Mouse (Mus musculus) heart, embryonic 10.5 days (tissue): ENCODE data around the gene Nav2. TPM values are rescaled to one million over a fixed set of nuclear protein-coding genes. Genes with fewer than 3 reads are reported as not detected.

Source experiments
- DNase-seq: peaks from one replicate; pipeline ENCODE4 v3.0.0-alpha.2; 2017; ENCODE audit warnings: low spot score
- H3K27ac ChIP-seq: fragments of 300-500 bp; sonication (generic); 2 replicates; pipeline ENCODE4 v1.5.1; 2016; ENCODE audit warnings: mild to moderate bottlenecking
- H3K27me3 ChIP-seq: fragments of 300-500 bp; sonication (generic); 2 replicates; pipeline ENCODE4 v1.6.1; 2016; ENCODE audit warnings: mild to moderate bottlenecking; ENCODE audit not compliant: poor library complexity, insufficient read depth, severe bottlenecking
- H3K36me3 ChIP-seq: fragments of 300-500 bp; sonication (generic); 2 replicates; pipeline ENCODE4 v1.6.1; 2016; ENCODE audit warnings: mild to moderate bottlenecking, moderate library complexity
- H3K4me1 ChIP-seq: fragments of 300-500 bp; sonication (generic); 2 replicates; pipeline ENCODE4 v1.6.1; 2016; ENCODE audit warnings: mild to moderate bottlenecking
- H3K4me3 ChIP-seq: fragments of 300-500 bp; sonication (generic); 2 replicates; pipeline ENCODE4 v1.5.1; 2016; ENCODE audit warnings: mild to moderate bottlenecking, moderate library complexity
- H3K9me3 ChIP-seq: fragments of 300-500 bp; sonication (generic); 2 replicates; pipeline ENCODE4 v1.6.1; 2016; ENCODE audit warnings: mild to moderate bottlenecking, moderate library complexity
- WGBS: fragments of 180-500 bp; shearing (Covaris S2); methylation state at CpG from one replicate; pipeline ENCODE4 v1.1.7; 2016; 5-methylcytosine and 5-hydroxymethylcytosine counted together
- polyA plus RNA-seq: library from polyadenylated mRNA; unstranded; fragments of >200 nt; fragmentation: Nextera tagmentation; extraction: Ambion mirVana; gene quantifications from 2 replicates; pipeline ENCODE4 v1.2.1, GENCODE M21; 2016

Nav2 gene
- polyA plus RNA-seq, 1 experiment from 2014 or later = 23.3 TPM

DNA sequence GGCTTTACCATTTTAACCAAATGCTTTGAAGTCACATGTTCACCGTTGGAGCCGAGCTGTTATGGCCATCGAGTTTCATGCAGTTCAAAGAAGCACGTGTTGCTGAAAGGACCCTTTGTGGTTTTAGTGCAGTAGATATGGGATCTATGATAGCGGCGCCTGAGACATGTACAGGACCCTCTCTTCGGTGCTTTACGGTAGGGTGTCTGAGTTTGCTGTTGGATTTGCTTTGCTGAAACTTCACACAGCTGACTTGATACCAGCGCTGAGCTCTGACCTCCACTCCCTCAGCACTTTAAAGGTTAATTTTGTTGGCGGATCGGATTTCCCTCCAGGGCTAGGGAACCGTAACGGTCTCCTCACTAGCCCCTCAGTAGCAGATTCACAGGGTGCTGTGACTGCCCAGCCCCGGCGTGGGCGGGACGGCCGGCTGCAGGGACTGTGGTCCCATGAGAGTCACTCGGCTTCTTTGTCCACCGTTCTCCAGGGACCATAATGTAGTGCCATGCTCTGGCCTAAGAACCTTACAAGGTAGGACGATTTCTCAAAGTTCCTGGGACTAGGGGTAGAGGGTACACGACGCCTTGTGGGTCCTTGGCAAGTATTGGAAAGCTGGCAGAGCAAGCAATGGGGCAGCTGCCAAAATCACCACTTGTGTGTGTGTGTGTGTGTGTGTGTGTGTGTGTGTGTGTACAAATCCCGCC, 614.0 kb downstream of the Nav2 start:
- no peaks in the 10 kb centered on the region for H3K27me3 ChIP-seq
- WGBS = under 1% methylated on average over 24 of the region's 24 CpGs
- H3K4me3 ChIP-seq = peak overlapping the region; percentile 64
- H3K27ac ChIP-seq = peak overlapping the region; percentile 90
- no peaks in the 10 kb centered on the region for H3K36me3 ChIP-seq
- peaks cover 77% of the 10 kb centered on the region for H3K4me1 ChIP-seq
- DNase-seq = peak; percentile 86
- H3K9me3 ChIP-seq = no peaks in the 10 kb centered on the region

DNA sequence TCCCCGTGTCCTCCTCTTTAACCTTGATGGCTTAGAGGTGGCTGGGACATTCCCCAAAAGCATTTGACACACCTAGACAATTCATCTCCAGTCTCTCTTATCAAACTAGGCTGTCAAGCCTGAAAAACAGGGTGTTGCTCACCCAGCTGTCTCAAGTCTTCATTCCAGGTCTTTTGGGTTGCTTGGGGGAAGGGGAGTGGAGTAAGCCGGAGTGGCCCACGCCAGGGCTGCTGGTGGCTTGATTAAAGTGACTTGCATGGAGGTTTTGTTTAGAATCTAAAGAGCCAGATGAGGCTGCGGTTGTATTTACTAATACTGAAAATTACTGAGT, 614.6 kb downstream of the Nav2 start:
- Histone ChIP-seq H3K4me1 (peaks cover 77% of the 10 kb centered on the region), H3K4me3 (peak overlapping the region; percentile 64), H3K9me3 (no peaks in the 10 kb centered on the region), H3K27me3 (no peaks in the 10 kb centered on the region), H3K36me3 (no peaks in the 10 kb centered on the region), H3K27ac (peak overlapping the region; percentile 90)
- WGBS = 6% methylated on average over 4 of the region's 4 CpGs
- no peak for DNase-seq

DNA sequence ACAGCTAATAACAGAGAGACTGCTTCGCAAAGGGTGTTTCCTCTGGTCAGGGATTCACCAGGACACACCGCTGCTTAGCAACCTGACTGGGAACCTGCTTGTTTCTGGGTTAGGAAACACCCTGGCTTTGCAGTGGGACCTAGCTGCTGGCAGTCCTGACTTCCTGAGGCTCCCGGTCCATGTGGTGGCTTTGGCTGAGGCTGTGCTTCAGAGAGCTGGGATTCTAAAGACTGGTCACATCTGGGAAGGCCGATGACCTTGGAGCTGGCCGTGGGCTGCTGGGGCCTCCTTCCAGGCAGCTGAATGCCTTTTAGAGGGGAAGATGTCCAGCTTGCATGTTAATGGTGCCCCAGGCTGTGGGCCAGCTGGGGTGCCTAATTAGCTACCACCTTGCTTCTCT, 615.2 kb downstream of the Nav2 start:
- H3K4me3 ChIP-seq = peak overlapping the region; percentile 64
- no peaks in the 10 kb centered on the region for H3K36me3 ChIP-seq
- no peaks in the 10 kb centered on the region for H3K9me3 ChIP-seq
- peak overlapping the region; percentile 90 for H3K27ac ChIP-seq
- no peak for DNase-seq
- 10% methylated on average over 5 of the region's 5 CpGs for WGBS
- peaks cover 81% of the 10 kb centered on the region for H3K4me1 ChIP-seq
- H3K27me3 ChIP-seq = no peaks in the 10 kb centered on the region

DNA sequence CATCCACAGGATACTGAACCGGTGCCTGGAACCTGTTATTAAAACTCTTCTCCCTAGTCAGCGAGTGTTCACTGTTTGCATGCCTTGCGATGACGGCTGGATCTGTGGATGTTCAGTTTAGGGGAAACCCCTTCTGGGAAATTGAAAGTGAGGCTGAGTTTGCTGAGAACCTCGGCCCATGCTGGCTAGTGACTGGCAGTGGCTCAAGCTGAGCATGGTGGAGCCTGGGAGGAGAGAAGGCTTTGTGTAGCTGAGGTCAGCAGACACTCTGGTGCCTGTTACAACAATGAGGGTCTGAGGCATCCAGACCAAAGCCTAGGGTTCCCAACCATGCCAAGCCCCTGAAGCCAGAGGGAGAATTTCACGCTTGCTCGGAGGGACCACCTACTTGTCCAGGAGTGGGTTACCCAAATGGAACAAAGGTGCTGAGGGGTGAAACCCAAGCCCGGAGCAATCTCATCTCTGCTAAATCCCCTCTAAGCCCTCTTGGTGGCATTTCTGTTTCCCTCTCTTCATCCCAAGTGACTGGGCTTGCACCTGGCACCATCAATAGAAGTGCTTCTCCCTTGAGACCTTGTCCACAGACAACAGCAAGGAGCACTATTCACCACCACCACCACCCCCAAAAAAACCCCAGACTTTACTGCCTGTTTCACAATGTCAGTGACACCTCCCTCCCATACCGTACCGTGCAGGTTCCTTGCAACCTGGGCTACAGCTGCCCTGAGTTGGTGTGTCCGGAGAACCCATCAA, 617.0 kb downstream of the Nav2 start:
- Histone ChIP-seq H3K36me3 (no peaks in the 10 kb centered on the region), H3K4me3 (peak overlapping the region; percentile 37), H3K27ac (peak overlapping the region; percentile 78), H3K9me3 (no peaks in the 10 kb centered on the region), H3K27me3 (no peaks in the 10 kb centered on the region), H3K4me1 (peaks cover 77% of the 10 kb centered on the region)
- DNase-seq = no peak
- 55% methylated on average over 11 of the region's 11 CpGs for WGBS

DNA sequence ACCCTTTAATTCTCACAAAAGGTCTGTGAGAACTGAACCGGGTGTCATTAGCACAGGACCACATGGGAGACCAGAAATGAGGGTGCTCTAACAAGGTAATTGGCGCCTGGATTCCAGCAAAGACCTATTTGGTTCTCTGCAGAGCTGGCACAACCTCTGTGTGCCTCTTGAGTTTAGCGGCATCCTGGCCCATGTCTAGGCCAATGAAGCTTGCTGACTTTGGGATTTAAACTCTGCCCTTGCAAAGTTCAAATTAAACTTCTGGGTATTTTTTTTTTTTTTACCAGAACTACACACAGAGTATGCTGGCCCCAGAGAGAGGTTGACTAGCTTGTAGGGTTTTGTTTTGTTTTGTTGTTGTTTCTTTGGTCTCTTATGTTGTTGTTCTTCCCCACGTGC, 617.6 kb downstream of the Nav2 start:
- Histone ChIP-seq H3K27me3 (no peaks in the 10 kb centered on the region), H3K27ac (peak overlapping the region; percentile 78; the same call in 1 of the 2 replicates), H3K4me1 (peaks cover 72% of the 10 kb centered on the region), H3K4me3 (0 out of 2 replicates have a peak overlapping the region, but pooled peaks have one; percentile 37), H3K36me3 (no peaks in the 10 kb centered on the region), H3K9me3 (no peaks in the 10 kb centered on the region)
- no peak for DNase-seq
- WGBS = 71% methylated on average over 4 of the region's 4 CpGs

DNA sequence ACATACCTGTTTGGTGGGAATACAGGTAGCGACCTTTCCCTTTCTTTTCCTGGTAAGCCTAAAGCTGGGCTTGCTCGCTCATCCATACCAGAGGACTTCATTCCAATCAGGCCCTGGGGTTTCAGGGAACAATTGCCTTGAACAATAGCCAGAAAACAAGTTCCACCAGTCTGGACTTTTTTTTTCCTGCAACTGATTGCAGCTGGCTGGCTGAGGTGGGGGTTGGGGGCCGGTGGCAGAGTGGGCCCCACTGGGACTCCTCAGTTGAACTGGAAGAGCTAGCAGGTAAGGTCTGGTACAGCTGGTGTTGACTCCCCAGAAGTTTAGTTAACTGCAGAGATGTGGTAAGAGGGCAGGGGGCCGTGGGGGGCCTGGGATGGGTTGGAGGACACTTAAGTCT, 619.0 kb downstream of the Nav2 start:
- H3K27ac ChIP-seq = peak overlapping the region; percentile 80
- DNase-seq = no peak
- H3K4me1 ChIP-seq = peaks cover 59% of the 10 kb centered on the region
- H3K9me3 ChIP-seq = no peaks in the 10 kb centered on the region
- no peaks in the 10 kb centered on the region for H3K36me3 ChIP-seq
- H3K4me3 ChIP-seq = peak overlapping the region; percentile 31; the same call in 1 of the 2 replicates
- no peaks in the 10 kb centered on the region for H3K27me3 ChIP-seq
- 17% methylated on average over 4 of the region's 4 CpGs for WGBS

DNA sequence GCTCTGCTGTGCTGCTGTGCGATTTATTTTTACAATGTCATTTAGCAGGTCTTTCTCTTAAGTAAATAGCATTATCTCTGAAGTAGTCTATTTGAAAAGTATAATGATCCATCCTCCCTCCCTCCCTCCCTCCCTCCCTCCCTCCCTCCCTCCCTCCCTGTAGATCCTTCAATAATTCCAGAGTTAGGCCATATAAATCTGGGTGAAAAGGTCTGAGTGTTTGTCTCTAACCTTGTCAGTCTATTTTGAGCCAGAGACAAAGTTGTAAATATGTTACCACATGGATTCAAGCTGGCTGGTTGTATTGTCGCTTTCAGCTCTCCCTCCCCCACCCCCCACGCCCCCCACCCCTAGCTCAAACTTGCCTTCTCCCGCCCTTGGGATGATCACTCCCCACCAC, 619.4 kb downstream of the Nav2 start:
- Histone ChIP-seq H3K9me3 (no peaks in the 10 kb centered on the region), H3K27me3 (no peaks in the 10 kb centered on the region), H3K36me3 (no peaks in the 10 kb centered on the region), H3K4me3 (peak overlapping the region; percentile 31; the same call in 1 of the 2 replicates), H3K27ac (peak overlapping the region; percentile 80), H3K4me1 (peaks cover 56% of the 10 kb centered on the region)
- no peak for DNase-seq
- WGBS = 13% methylated on average over 4 of the region's 4 CpGs

DNA sequence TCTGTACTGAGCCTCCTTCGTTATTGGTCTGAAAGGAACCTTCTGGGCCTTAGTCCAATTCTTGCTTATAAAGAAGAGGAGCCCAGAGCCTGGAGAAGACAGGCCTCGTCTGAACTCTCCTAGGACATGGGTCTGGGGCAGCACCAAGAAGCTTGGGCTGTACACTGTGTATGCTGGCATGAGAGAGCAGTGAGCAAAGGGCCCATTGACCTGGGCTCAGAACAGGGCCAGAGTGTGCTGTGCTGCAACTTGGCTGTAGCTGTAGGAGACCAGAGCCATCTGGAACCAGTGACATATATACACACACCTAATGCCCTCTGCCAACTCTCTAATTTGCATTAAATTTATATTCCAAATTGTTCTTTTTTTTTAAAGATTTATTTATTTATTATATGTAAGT, 621.0 kb downstream of the Nav2 start:
- Histone ChIP-seq H3K4me1 (peaks cover 55% of the 10 kb centered on the region), H3K4me3 (no peak overlapping the region), H3K27me3 (no peaks in the 10 kb centered on the region), H3K27ac (no peak overlapping the region), H3K9me3 (no peaks in the 10 kb centered on the region), H3K36me3 (no peaks in the 10 kb centered on the region)
- DNase-seq = no peak
- 82% methylated on average over 2 of the region's 2 CpGs for WGBS

DNA sequence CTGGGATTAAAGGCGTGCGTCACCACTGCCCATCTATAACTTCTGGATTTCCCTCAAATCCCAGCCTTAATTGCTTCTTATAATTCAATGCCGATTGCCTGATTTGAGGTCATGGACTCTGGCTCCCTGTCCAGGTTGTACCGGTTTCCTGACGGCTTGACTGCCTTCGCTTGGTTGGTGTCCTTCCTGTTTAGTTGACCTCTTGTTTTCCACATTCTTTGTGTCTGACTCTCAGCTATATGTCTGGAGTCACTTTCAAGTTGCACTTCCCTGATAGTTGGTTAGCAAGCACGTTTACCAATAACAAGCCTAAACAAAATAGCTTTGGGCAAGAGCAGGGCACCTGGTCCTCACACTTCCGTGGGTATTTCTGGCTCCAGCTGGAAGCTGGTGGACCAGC, 625.1 kb downstream of the Nav2 start:
- H3K4me1 ChIP-seq = peaks cover 40% of the 10 kb centered on the region
- WGBS = 80% methylated on average over 8 of the region's 8 CpGs
- no peak for DNase-seq
- H3K4me3 ChIP-seq = no peak overlapping the region
- H3K36me3 ChIP-seq = peaks cover 15% of the 10 kb centered on the region
- no peaks in the 10 kb centered on the region for H3K9me3 ChIP-seq
- H3K27me3 ChIP-seq = no peaks in the 10 kb centered on the region
- H3K27ac ChIP-seq = peak overlapping the region; percentile 85

DNA sequence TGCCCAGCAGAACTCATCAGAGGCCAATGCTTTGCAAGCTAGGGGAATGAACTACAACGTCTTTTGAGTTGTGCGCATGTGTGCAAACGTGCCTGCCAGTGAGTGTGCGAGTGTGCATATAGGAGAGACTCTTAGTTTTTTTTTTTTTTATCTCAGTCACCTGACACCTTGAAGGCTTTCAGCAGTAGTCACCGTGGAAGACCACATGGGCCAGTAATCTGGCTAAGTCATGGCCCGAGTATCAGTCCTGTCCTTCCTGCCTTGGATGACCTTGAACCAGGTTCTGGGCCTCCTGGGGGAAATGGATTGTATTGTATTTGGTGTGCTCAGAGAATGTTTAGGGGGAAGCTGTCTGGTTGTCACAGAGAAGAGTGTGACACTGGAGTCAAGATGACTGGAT, 625.7 kb downstream of the Nav2 start:
- H3K36me3 ChIP-seq = peaks cover 15% of the 10 kb centered on the region
- WGBS = 42% methylated on average over 6 of the region's 6 CpGs
- H3K4me3 ChIP-seq = no peak overlapping the region
- no peaks in the 10 kb centered on the region for H3K27me3 ChIP-seq
- DNase-seq = no peak
- H3K9me3 ChIP-seq = no peaks in the 10 kb centered on the region
- H3K27ac ChIP-seq = peak overlapping the region; percentile 85
- peaks cover 38% of the 10 kb centered on the region for H3K4me1 ChIP-seq

DNA sequence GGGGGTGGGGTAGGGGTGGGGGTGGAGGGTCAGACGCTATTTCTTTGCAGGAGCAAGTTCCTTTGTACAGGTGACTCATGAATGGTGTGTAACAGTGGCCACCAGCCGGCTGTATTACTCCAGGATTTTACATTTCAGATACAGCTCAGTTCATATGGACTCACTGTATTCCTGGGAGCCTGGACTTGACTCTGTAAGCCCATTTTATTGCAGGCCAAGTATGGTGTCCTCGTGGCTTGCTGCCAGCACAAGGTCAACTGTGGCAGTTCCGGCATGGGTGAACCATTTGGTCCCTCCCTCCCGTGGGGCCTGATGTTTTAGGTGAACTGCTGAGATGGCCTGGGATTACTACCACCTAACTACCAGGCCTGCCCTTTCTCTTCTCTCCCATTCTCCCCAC, 629.8 kb downstream of the Nav2 start:
- H3K4me1 ChIP-seq = peaks cover 73% of the 10 kb centered on the region
- no peak overlapping the region for H3K4me3 ChIP-seq
- no peaks in the 10 kb centered on the region for H3K9me3 ChIP-seq
- WGBS = 77% methylated on average over 5 of the region's 5 CpGs
- H3K27ac ChIP-seq = no peak overlapping the region
- DNase-seq = no peak
- H3K27me3 ChIP-seq = no peaks in the 10 kb centered on the region
- H3K36me3 ChIP-seq = peaks cover 23% of the 10 kb centered on the region

DNA sequence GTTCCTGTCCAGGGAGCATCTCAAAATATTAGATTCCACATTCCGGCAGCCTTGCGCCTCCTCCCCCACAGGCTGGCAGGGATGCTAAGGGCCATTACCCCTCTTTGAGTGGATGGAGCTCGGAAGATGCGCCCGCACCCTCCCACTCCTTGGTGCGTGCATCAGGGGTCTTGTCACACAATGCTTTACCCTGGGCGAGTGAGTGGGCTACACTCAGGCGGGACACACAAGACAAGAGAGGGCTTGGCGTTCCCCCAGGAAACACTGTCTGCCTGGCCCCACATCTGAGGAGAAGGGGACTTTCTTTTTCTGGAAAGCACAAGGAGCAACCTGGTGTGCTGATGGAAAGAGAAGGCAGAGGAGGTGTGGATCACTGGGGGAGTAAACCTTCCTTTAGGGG, 631.7 kb downstream of the Nav2 start:
- no peak overlapping the region for H3K4me3 ChIP-seq
- H3K9me3 ChIP-seq = no peaks in the 10 kb centered on the region
- H3K36me3 ChIP-seq = peaks cover 25% of the 10 kb centered on the region
- DNase-seq = no peak
- H3K27ac ChIP-seq = peak overlapping the region; percentile 59
- H3K27me3 ChIP-seq = no peaks in the 10 kb centered on the region
- 82% methylated on average over 9 of the region's 9 CpGs for WGBS
- peaks cover 70% of the 10 kb centered on the region for H3K4me1 ChIP-seq

DNA sequence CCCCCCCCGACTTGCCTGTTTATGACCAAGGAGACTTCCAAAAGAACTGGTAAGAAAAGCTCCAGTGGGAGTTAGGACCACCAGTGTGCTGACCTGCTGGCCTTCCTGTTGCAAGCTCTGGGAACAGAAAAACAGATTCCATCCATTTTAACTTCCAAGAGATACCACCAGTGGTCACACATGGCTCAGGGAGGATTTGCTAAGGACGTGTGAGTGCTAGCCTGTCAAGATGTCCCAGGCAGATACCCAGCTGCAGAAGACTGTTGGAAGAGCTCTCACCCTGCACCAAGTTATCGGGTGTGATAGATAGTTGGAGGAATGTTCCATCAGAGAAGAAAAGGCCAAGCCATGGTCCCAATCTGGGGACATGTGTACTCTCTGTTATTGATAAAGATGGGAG, 633.6 kb downstream of the Nav2 start:
- H3K9me3 ChIP-seq = no peaks in the 10 kb centered on the region
- H3K36me3 ChIP-seq = peaks cover 25% of the 10 kb centered on the region
- no peak overlapping the region for H3K4me3 ChIP-seq
- peaks cover 64% of the 10 kb centered on the region for H3K4me1 ChIP-seq
- no peak for DNase-seq
- H3K27ac ChIP-seq = peak overlapping the region; percentile 48
- H3K27me3 ChIP-seq = no peaks in the 10 kb centered on the region
- WGBS = 40% methylated on average over 3 of the region's 3 CpGs
